12 mouse cellular contexts compared by ENCODE assay signal in genomic region chr5:136705532-136705931, GRCm38 (mm10). TPM values are rescaled to one million over a fixed set of nuclear protein-coding genes. Genes with fewer than 3 reads are reported as not detected.
A peak's percentile ranks its signal among the peaks of the same experiment; 100 is the strongest.
DNase-seq lines count a peak whose midpoint lies in the region; ATAC-seq and TF ChIP-seq lines count a peak whose summit lies in the region.
"Had no signal": no experiment of that assay in that cellular context is flagged by ENCODE, and none has a peak within 500 bp of the region (broad histone marks: within the 10 kb centered on the region; RNA-seq: fewer than 3 reads in every experiment).

No protein-coding gene starts in this region.

- no peak overlapping the region for H3K4me2 ChIP-seq in midbrain, postnatal 0 days (ENCODE audit: low read depth, low read length, poor library complexity, severe bottlenecking)
- no peak overlapping the region for H3K4me2 ChIP-seq in midbrain, embryonic 13.5 days (replicated peaks)
- H3K4me2 ChIP-seq: hindbrain, embryonic 12.5 days had no signal

- no peaks in the 10 kb centered on the region for H3K36me3 ChIP-seq in heart, adult 2 months (ENCODE audit: control insufficient read depth, insufficient read depth, low read length)
- H3K36me3 ChIP-seq in midbrain, postnatal 0 days (ENCODE audit: insufficient read depth, low read length): no peaks in the 10 kb centered on the region
- H3K36me3 ChIP-seq in midbrain, embryonic 13.5 days: no peaks in the 10 kb centered on the region
- H3K36me3 ChIP-seq: hindbrain, embryonic 12.5 days; midbrain, embryonic 10.5 days had no signal

- H3K27me3 ChIP-seq in heart, adult 2 months (ENCODE audit: control insufficient read depth, insufficient read depth, low read length): no peaks in the 10 kb centered on the region
- no peaks in the 10 kb centered on the region for H3K27me3 ChIP-seq in midbrain, postnatal 0 days (ENCODE audit: insufficient read depth, low read length)
- H3K27me3 ChIP-seq in midbrain, embryonic 13.5 days: no peaks in the 10 kb centered on the region
- H3K27me3 ChIP-seq: hindbrain, embryonic 12.5 days had no signal

- H3K9ac ChIP-seq in heart, adult 2 months (ENCODE audit: low read depth, low read length): no peak overlapping the region
- no peak overlapping the region for H3K9ac ChIP-seq in midbrain, postnatal 0 days (replicated peaks; ENCODE audit: low read length, poor library complexity, severe bottlenecking)
- no peak overlapping the region for H3K9ac ChIP-seq in midbrain, embryonic 13.5 days (replicated peaks)
- H3K9ac ChIP-seq: hindbrain, embryonic 12.5 days had no signal

- no peak for TF ChIP-seq EP300 in heart, adult 2 months (IDR thresholded peaks at IDR 0.05; ENCODE audit: insufficient read depth, low read depth, low read length)

- H3K4me1 ChIP-seq in heart, adult 2 months (ENCODE audit: control insufficient read depth, insufficient read depth, low read length): no peaks in the 10 kb centered on the region
- H3K4me1 ChIP-seq in midbrain, postnatal 0 days (ENCODE audit: insufficient read depth, low read length): no peaks in the 10 kb centered on the region
- H3K4me1 ChIP-seq in midbrain, embryonic 13.5 days (replicated peaks): peaks cover under 1% of the 10 kb centered on the region; the same call in 1 of the 2 replicates
- H3K4me1 ChIP-seq: midbrain, embryonic 10.5 days had no signal

- H3K9me3 ChIP-seq in midbrain, postnatal 0 days (ENCODE audit: low read length): no peaks in the 10 kb centered on the region
- no peaks in the 10 kb centered on the region for H3K9me3 ChIP-seq in midbrain, embryonic 13.5 days

- no peak overlapping the region for H3K27ac ChIP-seq in heart, adult 2 months
- H3K27ac ChIP-seq in midbrain, postnatal 0 days (ENCODE audit: low read depth, low read length): no peak overlapping the region
- H3K27ac ChIP-seq in midbrain, embryonic 13.5 days: no peak overlapping the region
- H3K27ac ChIP-seq: hindbrain, embryonic 12.5 days; midbrain, embryonic 10.5 days had no signal

- TF ChIP-seq POLR2A in heart, adult 2 months (IDR thresholded peaks at IDR 0.05; ENCODE audit: insufficient read depth, low read depth, low read length): no peak

- no peaks in the 10 kb centered on the region for H3K79me2 ChIP-seq in heart, adult 2 months (replicated peaks; ENCODE audit: control insufficient read depth, insufficient read depth, low read length)

- H3K4me3 ChIP-seq in heart, adult 2 months: no peak overlapping the region
- H3K4me3 ChIP-seq in midbrain, postnatal 0 days (ENCODE audit: low read depth, low read length): no peak overlapping the region
- no peak overlapping the region for H3K4me3 ChIP-seq in midbrain, embryonic 13.5 days (replicated peaks)
- H3K4me3 ChIP-seq: hindbrain, embryonic 12.5 days; midbrain, embryonic 10.5 days had no signal

- WGBS in heart, adult 2 months: 97% methylated on average over 3 of the region's 3 CpGs
- 96% methylated on average over 3 of the region's 3 CpGs for WGBS in midbrain, postnatal 0 days
- WGBS in midbrain, embryonic 13.5 days: 90% methylated on average over 3 of the region's 3 CpGs

- peak; percentile 65 for TF ChIP-seq CTCF in heart, adult 2 months (IDR thresholded peaks at IDR 0.05)
- peak; percentile 57 for TF ChIP-seq CTCF in midbrain, postnatal 0 days (IDR thresholded peaks at IDR 0.05)

- intact Hi-C loops in heart, adult 2 months (cut with DNase I): loop anchor here (5.0 kb wide), 1 partner anchor 423 kb away; no protein-coding TSS in a partner anchor
- intact Hi-C loops in heart, postnatal 14 days (cut with DNase I): loop anchor here (5.0 kb wide), 1 partner anchor 503 kb away; no protein-coding TSS in a partner anchor

- no peak for DNase-seq in heart, adult 2 months
- DNase-seq in heart, postnatal 14 days: no peak
- no peak for DNase-seq in midbrain, postnatal 0 days (ENCODE audit: low spot score)
- peak; percentile 16 for DNase-seq in c-Kit-positive CD71-positive TER-119-positive erythroid progenitor cells, embryonic 14.5 days (ENCODE audit: low spot score)
- peak; percentile 42 to 44 for DNase-seq in thymus, postnatal 36 days
- no peak for DNase-seq in adrenal gland, adult 8-10 months
- DNase-seq in cerebellum, adult 9-10 months: no peak
- DNase-seq: layer of hippocampus, postnatal 36 days had no signal

- ATAC-seq in midbrain, postnatal 0 days (ENCODE audit: low FRiP score): no peak
- no peak for ATAC-seq in midbrain, embryonic 13.5 days

RNA-seq across cellular contexts. Expression of gene Myl10, which starts 12.6 kb away (rescaled TPM):
- not detected for total RNA-seq in heart, adult 2 months (2021)
- polyA plus RNA-seq in heart, adult 2 months (2012; rRNA removed): not detected in 2 replicates
- not detected for total RNA-seq in heart, postnatal 14 days (2021)
- not detected in 2 replicates for total RNA-seq in midbrain, postnatal 0 days (2014; rRNA removed)
- not detected in 2 replicates for polyA plus RNA-seq in midbrain, postnatal 0 days (2015; fragmentation: Nextera tagmentation; extraction: Ambion mirVana)
- not detected in 2 replicates for polyA plus RNA-seq in midbrain, embryonic 13.5 days (2015; fragmentation: Nextera tagmentation; extraction: Ambion mirVana)
- total RNA-seq in adrenal gland, adult 8-10 months (2022): not detected
- total RNA-seq: granulocyte monocyte progenitor cell, adult 5-6 weeks; layer of hippocampus, postnatal 36 days had no signal
- polyA plus RNA-seq: hindbrain, embryonic 12.5 days; midbrain, embryonic 10.5 days had no signal

Comparison
In these comparisons a context has a peak if more than half of its experiments do, and no peak if none do; other contexts are left out.
1. DNase-seq: peak in c-Kit-positive CD71-positive TER-119-positive erythroid progenitor cells, embryonic 14.5 days (single experiment) and thymus, postnatal 36 days (2 of 2); none in heart, adult 2 months (0 of 2), heart, postnatal 14 days (0 of 2), midbrain, postnatal 0 days (single experiment), adrenal gland, adult 8-10 months (single experiment) and cerebellum, adult 9-10 months (single experiment).